In the genomic region with DNA sequence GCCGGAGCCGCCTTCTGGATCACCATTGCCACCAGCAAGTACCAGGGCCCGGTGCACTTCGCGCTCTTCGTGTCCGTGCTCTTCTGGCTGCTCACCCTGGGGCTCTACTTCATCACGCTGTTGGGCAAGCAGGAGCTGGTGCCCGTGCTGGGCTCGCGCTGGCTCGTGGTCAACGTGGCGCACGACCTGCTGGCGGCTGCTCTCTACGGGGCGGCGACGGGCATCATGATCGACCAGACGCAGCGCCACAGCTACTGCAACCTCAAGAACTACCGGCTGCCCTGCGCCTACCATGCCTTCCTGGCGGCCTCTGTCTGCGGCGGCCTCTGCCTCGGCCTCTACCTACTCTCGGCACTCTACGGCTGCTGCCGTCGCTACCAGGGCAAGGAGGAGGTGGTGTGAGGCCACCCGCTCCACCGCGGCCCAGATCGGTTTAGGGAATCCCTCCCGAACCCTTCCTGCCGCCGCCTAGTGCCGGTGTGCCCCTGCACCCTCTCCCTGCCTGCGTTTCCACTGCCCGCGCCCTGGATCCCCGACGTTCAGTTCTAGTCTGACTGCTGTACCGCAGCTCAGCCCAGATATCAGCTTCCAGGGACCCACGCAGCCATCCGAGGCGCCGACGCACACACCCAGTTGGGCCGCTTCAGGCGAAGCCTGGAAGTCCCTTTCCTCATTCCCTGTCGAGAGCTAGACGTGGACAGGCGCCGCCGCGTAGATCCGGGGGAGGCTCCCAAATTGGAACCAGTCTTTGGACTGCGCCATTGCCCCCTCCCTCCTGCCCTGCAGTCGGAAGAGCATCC, we compare ENCODE assay signal across 8 mouse cellular contexts. TPM values are rescaled to one million over a fixed set of nuclear protein-coding genes. Genes with fewer than 3 reads are reported as not detected.
DNase-seq lines count a peak whose midpoint lies in the region; ATAC-seq lines count a peak whose summit lies in the region.

No protein-coding gene starts in this region.

- H3K4me3 ChIP-seq in forebrain, embryonic 15.5 days: peak overlapping the region; percentile 54

- H3K4me1 ChIP-seq in forebrain, embryonic 15.5 days: peaks cover 13% of the 10 kb centered on the region

- ATAC-seq in cerebellum, adult (ENCODE audit: insufficient number of reproducible peaks, low FRiP score, low TSS enrichment): peak; percentile 34
- ATAC-seq in forebrain, embryonic 15.5 days (replicated peaks): peak; percentile 33
- peak; percentile 19 for ATAC-seq in megakaryocyte progenitor cell, adult 5-6 weeks (replicated peaks; ENCODE audit: poor library complexity)

- no peaks in the 10 kb centered on the region for H3K36me3 ChIP-seq in forebrain, embryonic 15.5 days

- peaks cover 9% of the 10 kb centered on the region for H3K27me3 ChIP-seq in forebrain, embryonic 15.5 days

- 0 out of 2 replicates have a peak overlapping the region, but pooled peaks have one; percentile 19 for H3K27ac ChIP-seq in forebrain, embryonic 15.5 days (replicated peaks)

- under 1% methylated on average over 63 of the region's 63 CpGs for WGBS in forebrain, embryonic 15.5 days

- peak; percentile 69 for DNase-seq in Muller cell, postnatal 12 days (ENCODE audit: inconsistent ontology term)
- peak; percentile 75 for DNase-seq in heart, postnatal 4 days
- DNase-seq in left cerebral cortex, postnatal 25 days (ENCODE audit: low spot score in 2 of 2): peak; percentile 57 to 88
- peak; percentile 64 to 70 for DNase-seq in right cerebral cortex, postnatal 10 days (ENCODE audit: low spot score in 2 of 2)
- no peak for DNase-seq in c-Kit-positive CD71-positive TER-119-positive erythroid progenitor cells, embryonic 14.5 days (ENCODE audit: low spot score)

- no peaks in the 10 kb centered on the region for H3K9me3 ChIP-seq in forebrain, embryonic 15.5 days

- intact Hi-C loops in left cerebral cortex, postnatal 25 days (cut with DNase I): loop anchor here (5.0 kb wide), 1 partner anchor 56 kb away; the partner anchor contains the start of gene Pi4k2a

- peak overlapping the region; percentile 69 for H3K4me2 ChIP-seq in forebrain, embryonic 15.5 days (replicated peaks)

- peak overlapping the region; percentile 55 for H3K9ac ChIP-seq in forebrain, embryonic 15.5 days (replicated peaks)

RNA-seq across cellular contexts. Expression of gene Marveld1, which starts 0.8 kb away (rescaled TPM):
- 1.7 and 2.6 TPM in 2 replicates for polyA plus RNA-seq in forebrain, embryonic 15.5 days (2015; fragmentation: Nextera tagmentation; extraction: Ambion mirVana)
- 10 to 100 TPM; 37.3 to 40.7 TPM for total RNA-seq in heart, postnatal 4 days (2021)
- 1 to 10 TPM; 9.8 to 9.9 TPM for total RNA-seq in left cerebral cortex, postnatal 25 days (2021)
- total RNA-seq in megakaryocyte progenitor cell, adult 5-6 weeks (2015): 14.4 and 14.9 TPM in 2 replicates
- total RNA-seq in megakaryocyte progenitor cell, adult 5-6 weeks (2017): 15.0 and 18.8 TPM in 2 replicates

RNA-seq across cellular contexts. Expression of gene Zfyve27, which starts 15.8 kb away (rescaled TPM):
- 64.1 and 64.8 TPM in 2 replicates for polyA plus RNA-seq in forebrain, embryonic 15.5 days (2015; fragmentation: Nextera tagmentation; extraction: Ambion mirVana)
- 10 to 100 TPM; 28.4 to 32.4 TPM for total RNA-seq in heart, postnatal 4 days (2021)
- 10 to 100 TPM; 84.6 to 95.8 TPM for total RNA-seq in left cerebral cortex, postnatal 25 days (2021)
- total RNA-seq in megakaryocyte progenitor cell, adult 5-6 weeks (2015): 10.7 and 13.6 TPM in 2 replicates
- 26.9 and 30.5 TPM in 2 replicates for total RNA-seq in megakaryocyte progenitor cell, adult 5-6 weeks (2017)

RNA-seq across cellular contexts. Expression of gene Avpi1, which starts 19.1 kb away (rescaled TPM):
- 7.2 and 8.1 TPM in 2 replicates for polyA plus RNA-seq in forebrain, embryonic 15.5 days (2015; fragmentation: Nextera tagmentation; extraction: Ambion mirVana)
- total RNA-seq in heart, postnatal 4 days (2021): 10 to 100 TPM; 17.9 to 19.5 TPM
- total RNA-seq in left cerebral cortex, postnatal 25 days (2021): 10 to 100 TPM; 28.2 to 29.1 TPM
- 5.0 and 7.3 TPM in 2 replicates for total RNA-seq in megakaryocyte progenitor cell, adult 5-6 weeks (2015)
- 4.9 and 5.4 TPM in 2 replicates for total RNA-seq in megakaryocyte progenitor cell, adult 5-6 weeks (2017)

RNA-seq across cellular contexts. Expression of gene Sfrp5, which starts 54.1 kb away (rescaled TPM):
- polyA plus RNA-seq in forebrain, embryonic 15.5 days (2015; fragmentation: Nextera tagmentation; extraction: Ambion mirVana): 0.54 and 0.78 TPM in 2 replicates
- 1 to 10 TPM in 1 of 2 experiments, under 1 TPM in 1; 0.54 to 1.3 TPM for total RNA-seq in heart, postnatal 4 days (2021)
- 1 to 10 TPM in 1 of 2 experiments, under 1 TPM in 1; 0.62 to 1.3 TPM for total RNA-seq in left cerebral cortex, postnatal 25 days (2021)
- not detected in 2 replicates for total RNA-seq in megakaryocyte progenitor cell, adult 5-6 weeks (2015)
- not detected in 2 replicates for total RNA-seq in megakaryocyte progenitor cell, adult 5-6 weeks (2017)

RNA-seq across cellular contexts. Expression of gene Pi4k2a, which starts 57.7 kb away (rescaled TPM):
- polyA plus RNA-seq in forebrain, embryonic 15.5 days (2015; fragmentation: Nextera tagmentation; extraction: Ambion mirVana): 29.4 and 33.6 TPM in 2 replicates
- total RNA-seq in heart, postnatal 4 days (2021): 10 to 100 TPM; 16.7 to 19.5 TPM
- 10 to 100 TPM; 61.0 to 63.1 TPM for total RNA-seq in left cerebral cortex, postnatal 25 days (2021)
- 8.9 and 9.4 TPM in 2 replicates for total RNA-seq in megakaryocyte progenitor cell, adult 5-6 weeks (2015)
- total RNA-seq in megakaryocyte progenitor cell, adult 5-6 weeks (2017): 5.5 and 7.4 TPM in 2 replicates
